Mouse (Mus musculus) cortical plate, adult 2 months (tissue): ENCODE measurements around the gene Msmb.
"Not testable (repeated sequence)": the region's sequence is repeated elsewhere in the genome, so short reads cannot be mapped to it uniquely, and the experiment has no call there.

Experiments
- CTCF ChIP-seq: fragments of 200-500 bp; IDR thresholded peaks from 2 replicates; pipeline ENCODE4 v1.5.1; 2011; ENCODE audit warnings: mild to moderate bottlenecking, control low read depth, low read length; ENCODE audit not compliant: insufficient read depth; ENCODE audit errors: extremely low read depth
- POLR2A ChIP-seq: fragments of 200-500 bp; IDR thresholded peaks from 2 replicates; pipeline ENCODE4 v1.6.1; 2011; ENCODE audit warnings: mild to moderate bottlenecking, low read length, control low read depth; ENCODE audit not compliant: insufficient read depth; ENCODE audit errors: extremely low read depth

- TF ChIP-seq CTCF, POLR2A: not testable (repeated sequence)
Measured at GRCm38 (mm10) chr14:32136467-32136866, 5.4 kb upstream of the Msmb start.
